In the genomic region with DNA sequence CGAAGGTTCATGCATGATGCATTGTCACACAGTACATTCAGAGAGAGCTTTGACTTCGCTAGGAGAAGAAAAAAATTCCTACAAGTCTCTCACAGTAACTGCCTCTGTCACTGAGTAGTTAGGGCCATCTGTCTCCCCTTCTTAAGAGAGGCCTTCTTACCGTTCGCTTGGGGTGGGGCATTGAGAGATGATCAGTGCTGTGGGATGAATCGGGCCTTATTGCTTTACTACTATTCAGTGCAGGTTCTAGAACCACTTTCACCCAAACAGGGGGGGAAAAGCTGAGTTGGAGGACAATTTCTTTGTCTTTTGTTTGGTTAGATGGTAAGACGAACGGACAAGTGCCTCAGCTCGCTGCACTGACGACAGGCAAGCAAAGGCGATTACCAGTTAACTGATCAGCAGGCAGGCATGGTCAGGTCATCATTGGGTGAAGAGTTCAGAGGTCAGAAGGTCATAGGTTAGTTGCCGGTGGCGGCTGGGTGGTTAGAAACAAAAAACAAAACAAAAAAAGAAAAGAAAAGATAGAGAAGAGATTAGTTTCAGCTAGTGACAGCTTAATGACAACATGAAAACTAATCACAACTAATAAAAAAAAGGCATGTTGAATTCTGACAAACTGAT, we compare ENCODE assay signal across 15 mouse cellular contexts.
A peak's percentile ranks its signal among the peaks of the same experiment; 100 is the strongest.
DNase-seq lines count a peak whose midpoint lies in the region; ATAC-seq and TF ChIP-seq lines count a peak whose summit lies in the region.
"Had no signal": no experiment of that assay in that cellular context is flagged by ENCODE, and none has a peak within 500 bp of the region (broad histone marks: within the 10 kb centered on the region; RNA-seq: fewer than 3 reads in every experiment).

No protein-coding gene starts in this region.

- H3K4me3 ChIP-seq in kidney, adult 2 months (ENCODE audit: insufficient read depth, low read depth, low read length): no peak overlapping the region
- H3K4me3 ChIP-seq in kidney, embryonic 14.5 days (ENCODE audit: low read length): no peak overlapping the region
- H3K4me3 ChIP-seq in neural tube, embryonic 11.5 days (ENCODE audit: low read depth, low read length): no peak overlapping the region
- H3K4me3 ChIP-seq: embryonic facial prominence, embryonic 13.5 days; liver, embryonic 13.5 days had no signal

- no peaks in the 10 kb centered on the region for H3K27me3 ChIP-seq in kidney, adult 2 months (replicated peaks; ENCODE audit: control insufficient read depth, insufficient read depth, low read length)
- no peaks in the 10 kb centered on the region for H3K27me3 ChIP-seq in kidney, embryonic 14.5 days (ENCODE audit: control insufficient read depth, insufficient read depth, low read length)
- no peaks in the 10 kb centered on the region for H3K27me3 ChIP-seq in neural tube, embryonic 11.5 days (ENCODE audit: control insufficient read depth, insufficient read depth, low read length)
- H3K27me3 ChIP-seq: embryonic facial prominence, embryonic 13.5 days; liver, embryonic 13.5 days had no signal

- no peak overlapping the region for H3K4me2 ChIP-seq in kidney, embryonic 14.5 days (replicated peaks; ENCODE audit: low read depth, low read length)
- no peak overlapping the region for H3K4me2 ChIP-seq in neural tube, embryonic 11.5 days (ENCODE audit: low read depth)
- H3K4me2 ChIP-seq: embryonic facial prominence, embryonic 13.5 days; liver, embryonic 13.5 days had no signal

- H3K27ac ChIP-seq in kidney, adult 2 months (ENCODE audit: insufficient read depth, low read depth, low read length): no peak overlapping the region
- H3K27ac ChIP-seq in kidney, embryonic 14.5 days (ENCODE audit: low read depth, low read length): no peak overlapping the region
- H3K27ac ChIP-seq in neural tube, embryonic 11.5 days (ENCODE audit: low read depth, low read length): peak overlapping the region; percentile 56; the same call in 1 of the 2 replicates
- H3K27ac ChIP-seq: embryonic facial prominence, embryonic 13.5 days; liver, embryonic 13.5 days had no signal

- ATAC-seq in kidney, embryonic 14.5 days (ENCODE audit: low FRiP score, low TSS enrichment): no peak
- no peak for ATAC-seq in neural tube, embryonic 11.5 days (ENCODE audit: insufficient read depth, low FRiP score, low TSS enrichment)

- H3K4me1 ChIP-seq in kidney, adult 2 months (ENCODE audit: control insufficient read depth, insufficient read depth, low read length): peaks cover 8% of the 10 kb centered on the region
- no peaks in the 10 kb centered on the region for H3K4me1 ChIP-seq in kidney, embryonic 14.5 days (ENCODE audit: control insufficient read depth, insufficient read depth, low read length)
- peaks cover 4% of the 10 kb centered on the region for H3K4me1 ChIP-seq in neural tube, embryonic 11.5 days (ENCODE audit: control insufficient read depth, insufficient read depth, low read length)
- H3K4me1 ChIP-seq: embryonic facial prominence, embryonic 13.5 days had no signal

- no peak for TF ChIP-seq CTCF in kidney, adult 2 months (conservative IDR thresholded peaks at IDR 0.05; ENCODE audit: insufficient read depth, insufficient read length, low read depth, low read length)

- H3K9ac ChIP-seq in kidney, embryonic 14.5 days (ENCODE audit: low read depth, low read length): no peak overlapping the region
- H3K9ac ChIP-seq in neural tube, embryonic 11.5 days (ENCODE audit: low read length): no peak overlapping the region
- H3K9ac ChIP-seq: embryonic facial prominence, embryonic 13.5 days; liver, embryonic 13.5 days had no signal

- peaks cover 8% of the 10 kb centered on the region for H3K36me3 ChIP-seq in kidney, adult 2 months (ENCODE audit: control insufficient read depth, insufficient read depth, low read length)
- H3K36me3 ChIP-seq in kidney, embryonic 14.5 days (ENCODE audit: control insufficient read depth, insufficient read depth, low read length): peaks cover 26% of the 10 kb centered on the region
- no peaks in the 10 kb centered on the region for H3K36me3 ChIP-seq in neural tube, embryonic 11.5 days (ENCODE audit: control insufficient read depth, insufficient read depth, low read length)

- TF ChIP-seq POLR2A in kidney, adult 2 months (IDR thresholded peaks at IDR 0.05; ENCODE audit: low read depth, low read length): no peak

- DNase-seq in kidney, adult 2 months: peak; percentile 13
- peak; percentile 76 for DNase-seq in R1 (ENCODE audit: low read depth, low spot score)
- DNase-seq in embryo, embryonic 11 days: peak; percentile 62
- DNase-seq in neural tube, embryonic 11.5 days (ENCODE audit: low spot score): peak; percentile 35
- no peak for DNase-seq in adrenal gland, postnatal 25 days
- DNase-seq in urinary bladder, postnatal 4 days (ENCODE audit: low spot score in 2 of 2): no peak
- DNase-seq in layer of hippocampus, postnatal 14 days (ENCODE audit: low spot score in 2 of 2): no peak
- DNase-seq: cerebellum, adult 9-11 months; gastrocnemius, postnatal 14 days; heart, postnatal 36 days; kidney, adult 8-10 months; liver, embryonic 13.5 days; lung, postnatal 10 days had no signal

- no peaks in the 10 kb centered on the region for H3K9me3 ChIP-seq in kidney, embryonic 14.5 days (ENCODE audit: control insufficient read depth, low read length)
- no peaks in the 10 kb centered on the region for H3K9me3 ChIP-seq in neural tube, embryonic 11.5 days (ENCODE audit: control insufficient read depth, low read length)
- H3K9me3 ChIP-seq: embryonic facial prominence, embryonic 13.5 days; liver, embryonic 13.5 days had no signal

- 53% methylated on average over 12 of the region's 12 CpGs for WGBS in kidney, adult 2 months
- WGBS in kidney, embryonic 14.5 days: 42% methylated on average over 12 of the region's 12 CpGs
- WGBS in neural tube, embryonic 11.5 days: 13% methylated on average over 12 of the region's 12 CpGs

Comparison
In these comparisons a context has a peak if more than half of its experiments do, and no peak if none do; other contexts are left out.
1. DNase-seq: peak in kidney, adult 2 months (single experiment), R1 (single experiment), embryo, embryonic 11 days (single experiment) and neural tube, embryonic 11.5 days (single experiment); none in adrenal gland, postnatal 25 days (single experiment), urinary bladder, postnatal 4 days (0 of 2) and layer of hippocampus, postnatal 14 days (0 of 2).